ENCODE assay signal across 8 mouse cellular contexts in genomic region chr4:140987476-140987875, GRCm38 (mm10). TPM values are rescaled to one million over a fixed set of nuclear protein-coding genes. Genes with fewer than 3 reads are reported as not detected.
A peak's percentile ranks its signal among the peaks of the same experiment; 100 is the strongest.
DNase-seq lines count a peak whose midpoint lies in the region; ATAC-seq and TF ChIP-seq lines count a peak whose summit lies in the region.

No protein-coding gene starts in this region.

- H3K4me2 ChIP-seq in hindbrain, embryonic 15.5 days, result peak overlapping the region; percentile 79
- peak overlapping the region; percentile 59 for H3K4me2 ChIP-seq in midbrain, embryonic 12.5 days (replicated peaks)

- H3K4me3 ChIP-seq in layer of hippocampus, adult 2 months, result peak overlapping the region; percentile 94
- peak overlapping the region; percentile 97 for H3K4me3 ChIP-seq in bone marrow macrophage, adult 2 months (ENCODE audit: insufficient read depth, low read length)
- peak overlapping the region; percentile 89 for H3K4me3 ChIP-seq in hindbrain, embryonic 15.5 days
- H3K4me3 ChIP-seq in midbrain, embryonic 12.5 days, result peak overlapping the region; percentile 69

- peak overlapping the region; percentile 98 for H3K9ac ChIP-seq in hindbrain, embryonic 15.5 days
- H3K9ac ChIP-seq in midbrain, embryonic 12.5 days (replicated peaks), result peak overlapping the region; percentile 77

- 26% methylated on average over 7 of the region's 7 CpGs for WGBS in hindbrain, embryonic 15.5 days
- WGBS in midbrain, embryonic 12.5 days, result 36% methylated on average over 7 of the region's 7 CpGs

- no peak for TF ChIP-seq POLR2A in bone marrow macrophage, adult 2 months (IDR thresholded peaks at IDR 0.05; ENCODE audit: borderline replicate concordance, low read depth, low read length)

- H3K9me3 ChIP-seq in hindbrain, embryonic 15.5 days, result no peaks in the 10 kb centered on the region
- no peaks in the 10 kb centered on the region for H3K9me3 ChIP-seq in midbrain, embryonic 12.5 days

- no peak for TF ChIP-seq CTCF in layer of hippocampus, adult 2 months (conservative IDR thresholded peaks at IDR 0.05)
- no peak for TF ChIP-seq CTCF in bone marrow macrophage, adult 2 months (IDR thresholded peaks at IDR 0.05; ENCODE audit: low read depth, low read length)

- ATAC-seq in hindbrain, embryonic 15.5 days (ENCODE audit: low FRiP score, low read depth), result peak; percentile 13; the same call in 1 of the 2 replicates
- no peak; the same call in 1 of the 2 replicates for ATAC-seq in midbrain, embryonic 12.5 days (ENCODE audit: low FRiP score, low read depth)

- no peak for DNase-seq in layer of hippocampus, adult 2 months (ENCODE audit: low spot score in 2 of 2)
- DNase-seq in layer of hippocampus, adult 9-11 months, result no peak
- DNase-seq in frontal cortex, postnatal 14 days (ENCODE audit: low spot score in 2 of 2), result no peak
- DNase-seq in Muller cell, postnatal 12 days (ENCODE audit: inconsistent ontology term), result no peak
- no peak for DNase-seq in kidney, adult 9 months

- H3K27ac ChIP-seq in layer of hippocampus, adult 2 months, result peak overlapping the region; percentile 95; the same call in 1 of the 2 replicates
- peak overlapping the region; percentile 99 for H3K27ac ChIP-seq in bone marrow macrophage, adult 2 months (ENCODE audit: insufficient read depth, low read depth, low read length)
- H3K27ac ChIP-seq in hindbrain, embryonic 15.5 days (replicated peaks), result peak overlapping the region; percentile 85
- H3K27ac ChIP-seq in midbrain, embryonic 12.5 days (replicated peaks), result no peak overlapping the region

- peaks cover 37% of the 10 kb centered on the region for H3K4me1 ChIP-seq in bone marrow macrophage, adult 2 months (ENCODE audit: control insufficient read depth, insufficient read depth, low read length)
- peaks cover 40% of the 10 kb centered on the region for H3K4me1 ChIP-seq in hindbrain, embryonic 15.5 days (replicated peaks)
- H3K4me1 ChIP-seq in midbrain, embryonic 12.5 days, result peaks cover 38% of the 10 kb centered on the region

- no peaks in the 10 kb centered on the region for H3K36me3 ChIP-seq in hindbrain, embryonic 15.5 days
- H3K36me3 ChIP-seq in midbrain, embryonic 12.5 days, result peaks cover 8% of the 10 kb centered on the region

- no peaks in the 10 kb centered on the region for H3K27me3 ChIP-seq in hindbrain, embryonic 15.5 days
- H3K27me3 ChIP-seq in midbrain, embryonic 12.5 days, result 0 out of 2 replicates have a peak, but pooled peaks cover 8% of the 10 kb centered on the region

RNA-seq across cellular contexts. Expression of gene Atp13a2, which starts 0.8 kb away (rescaled TPM):
- total RNA-seq in layer of hippocampus, adult 2 months (2021), result 100 to 1,000 TPM; 155 to 162 TPM
- polyA plus RNA-seq in bone marrow macrophage, adult 2 months (2012; ENCODE audit: insufficient read depth, insufficient read length, missing spikeins), result 203 and 230 TPM in 2 replicates
- polyA plus RNA-seq in hindbrain, embryonic 15.5 days (2015; fragmentation: Nextera tagmentation; extraction: Ambion mirVana), result 181 and 193 TPM in 2 replicates
- 93.4 and 97.2 TPM in 2 replicates for polyA plus RNA-seq in midbrain, embryonic 12.5 days (2016; fragmentation: Nextera tagmentation; extraction: Ambion mirVana)

RNA-seq across cellular contexts. Expression of gene Mfap2, which starts 22.7 kb away (rescaled TPM):
- total RNA-seq in layer of hippocampus, adult 2 months (2021), result 1 to 10 TPM; 4.5 to 6.9 TPM
- not detected in 2 replicates for polyA plus RNA-seq in bone marrow macrophage, adult 2 months (2012; ENCODE audit: insufficient read depth, insufficient read length, missing spikeins)
- 161 and 173 TPM in 2 replicates for polyA plus RNA-seq in hindbrain, embryonic 15.5 days (2015; fragmentation: Nextera tagmentation; extraction: Ambion mirVana)
- 240 and 287 TPM in 2 replicates for polyA plus RNA-seq in midbrain, embryonic 12.5 days (2016; fragmentation: Nextera tagmentation; extraction: Ambion mirVana)

RNA-seq across cellular contexts. Expression of gene Sdhb, which starts 26.5 kb away (rescaled TPM):
- total RNA-seq in layer of hippocampus, adult 2 months (2021), result 100 to 1,000 TPM; 170 to 183 TPM
- 145 and 163 TPM in 2 replicates for polyA plus RNA-seq in bone marrow macrophage, adult 2 months (2012; ENCODE audit: insufficient read depth, insufficient read length, missing spikeins)
- polyA plus RNA-seq in hindbrain, embryonic 15.5 days (2015; fragmentation: Nextera tagmentation; extraction: Ambion mirVana), result 480 TPM in 2 replicates
- polyA plus RNA-seq in midbrain, embryonic 12.5 days (2016; fragmentation: Nextera tagmentation; extraction: Ambion mirVana), result 394 and 399 TPM in 2 replicates

Comparison
In these comparisons a context has a peak if more than half of its experiments do, and no peak if none do; other contexts are left out.
1. RNA of gene Mfap2, which starts 22.7 kb away (polyA plus RNA-seq): 240 to 287 TPM in midbrain, embryonic 12.5 days and 161 to 173 TPM in hindbrain, embryonic 15.5 days; not detected in bone marrow macrophage, adult 2 months; every median in the first group is over 100 times any median in the second.
2. Peak in every context shown above with its lines, with median percentiles within 50 percentile points of each other: H3K4me3 ChIP-seq.